Mouse (Mus musculus): Measurements from ENCODE around the gene Pipox.

Gene Pipox

DNA sequence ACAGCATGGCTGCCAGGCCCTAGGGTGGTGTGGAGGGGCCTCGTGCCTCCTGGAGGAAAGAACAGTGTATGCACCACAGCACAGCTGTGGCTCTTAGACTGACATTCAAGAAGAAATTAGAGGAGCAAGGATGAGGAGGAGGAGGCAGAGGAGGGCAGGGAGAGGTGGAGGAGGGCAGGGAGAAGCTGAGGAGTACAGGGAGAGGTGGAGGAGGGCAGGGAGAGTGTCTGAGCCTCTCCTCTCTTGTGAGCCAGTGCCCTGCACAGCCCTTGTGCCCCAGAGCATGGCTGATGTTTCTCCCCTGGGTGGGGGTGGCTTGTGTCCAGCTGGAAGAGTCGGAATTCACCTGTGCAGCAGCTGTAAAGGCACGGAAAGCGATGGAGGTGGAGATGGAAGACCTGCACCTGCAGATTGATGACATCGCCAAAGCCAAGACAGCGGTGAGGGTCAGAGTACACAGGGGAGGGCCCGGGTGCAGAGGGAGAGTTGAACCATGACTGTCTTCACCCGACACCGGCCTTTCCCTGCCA lies 46.2 kb downstream of the Pipox start:
- DNase-seq (ENCODE audit: low spot score), result no peak

DNA sequence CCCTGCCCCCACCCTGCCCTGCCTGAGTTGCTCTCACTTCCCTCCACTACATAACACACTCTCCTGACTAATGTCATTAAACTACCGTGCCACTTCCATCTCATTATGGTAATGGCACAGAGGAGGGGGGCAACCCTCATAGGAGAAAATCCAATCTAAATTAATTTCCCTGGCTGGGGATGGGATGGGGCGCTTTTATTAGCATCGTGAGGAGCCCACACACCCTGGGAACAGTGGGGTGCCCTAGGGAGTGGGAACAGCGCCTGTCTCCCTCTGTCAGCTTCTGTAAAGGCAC lies 50.0 kb downstream of the Pipox start:
- DNase-seq (ENCODE audit: low spot score), result no peak

DNA sequence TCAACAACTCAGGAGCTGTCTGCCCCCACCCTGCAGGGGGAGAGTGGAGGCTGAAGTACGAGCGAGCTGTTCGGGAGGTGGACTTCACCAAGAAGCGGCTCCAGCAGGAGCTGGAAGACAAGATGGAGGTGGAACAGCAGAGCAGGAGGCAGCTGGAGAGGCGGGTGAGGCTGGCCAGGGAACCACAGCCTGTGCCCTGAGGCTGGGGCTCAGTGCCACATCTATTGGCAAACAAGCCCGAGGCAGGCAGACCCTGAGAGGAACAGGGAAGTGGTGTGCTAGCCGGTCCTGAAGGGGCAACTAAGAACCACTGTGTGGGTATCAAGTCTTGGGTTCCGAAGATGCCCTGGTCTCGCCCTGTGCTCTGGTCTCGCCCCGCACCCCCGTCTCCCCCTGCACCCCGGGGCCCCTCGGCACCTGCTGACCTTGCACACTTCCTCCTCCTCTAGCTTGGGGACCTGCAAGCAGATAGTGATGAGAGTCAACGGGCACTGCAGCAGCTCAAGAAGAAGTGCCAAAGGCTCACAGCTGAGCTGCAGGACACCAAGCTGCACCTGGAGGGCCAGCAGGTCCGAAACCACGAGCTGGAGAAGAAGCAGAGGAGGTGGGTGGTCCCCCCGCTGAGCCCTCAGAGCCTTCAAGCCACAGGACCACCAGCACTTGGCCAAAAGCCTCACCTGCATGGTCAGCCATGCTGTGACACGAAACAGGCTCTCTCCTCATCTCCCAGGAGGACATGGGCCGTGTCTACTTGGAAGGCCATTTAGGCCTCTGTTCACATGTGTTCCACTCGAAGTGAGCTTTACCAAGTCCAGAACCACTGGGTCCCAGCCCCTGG lies 50.6 kb downstream of the Pipox start:
- no peak for DNase-seq (ENCODE audit: low spot score)

DNA sequence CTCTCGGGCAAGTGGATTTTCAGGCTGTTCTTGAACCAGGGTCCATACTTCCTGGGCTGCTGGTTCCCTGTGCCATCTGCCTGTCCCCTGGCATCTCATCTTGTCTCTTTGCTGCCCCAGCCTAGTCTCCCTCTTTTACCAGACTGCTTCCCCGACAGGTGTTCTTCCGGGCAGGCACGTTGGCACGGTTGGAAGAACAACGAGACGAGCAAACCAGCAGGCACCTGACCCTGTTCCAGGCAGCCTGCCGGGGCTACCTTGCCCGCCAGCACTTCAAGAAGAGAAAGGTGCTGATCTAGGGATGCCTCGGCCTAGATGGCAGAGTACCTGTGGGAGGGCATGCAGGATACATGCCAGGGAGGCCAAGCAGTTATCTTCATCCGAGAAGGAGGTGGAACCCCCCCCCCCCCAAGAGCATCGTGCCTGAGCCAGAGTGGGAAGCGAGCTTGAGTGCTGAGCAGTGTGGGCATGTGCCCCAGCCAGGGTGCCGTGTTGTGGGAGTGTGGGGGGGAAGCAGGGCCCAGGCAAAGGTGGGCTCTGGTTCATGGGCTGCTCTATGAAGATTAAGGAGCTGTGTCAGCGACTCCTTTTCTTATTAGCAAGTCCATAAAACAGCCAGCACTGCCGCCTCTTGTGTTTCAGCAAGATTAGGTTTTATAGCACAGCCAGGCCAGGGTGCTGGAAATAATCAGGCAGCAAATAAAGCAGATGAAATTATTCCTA lies 53.2 kb downstream of the Pipox start:
- DNase-seq (ENCODE audit: low spot score), result no peak

DNA sequence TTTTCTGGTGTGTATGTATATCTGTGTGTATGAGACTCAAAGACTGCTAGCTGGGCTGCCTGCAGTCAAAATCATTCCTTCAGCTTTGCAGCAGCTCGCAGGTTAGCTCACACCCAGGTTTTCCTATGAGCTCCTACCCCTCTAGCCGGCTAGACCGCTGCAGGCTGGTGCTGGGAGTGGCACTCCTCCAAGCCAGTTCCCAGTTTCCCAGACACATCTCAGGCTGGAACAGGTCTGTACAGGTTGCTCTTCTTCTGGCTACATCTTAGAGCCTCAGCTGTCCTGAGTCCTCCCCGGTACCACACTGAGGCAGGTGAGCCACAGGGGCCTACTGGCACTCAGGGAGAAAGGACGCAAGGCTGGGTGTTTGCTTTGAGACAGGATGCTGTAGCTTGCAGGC lies 56.0 kb downstream of the Pipox start:
- no peak for DNase-seq (ENCODE audit: low spot score)

DNA sequence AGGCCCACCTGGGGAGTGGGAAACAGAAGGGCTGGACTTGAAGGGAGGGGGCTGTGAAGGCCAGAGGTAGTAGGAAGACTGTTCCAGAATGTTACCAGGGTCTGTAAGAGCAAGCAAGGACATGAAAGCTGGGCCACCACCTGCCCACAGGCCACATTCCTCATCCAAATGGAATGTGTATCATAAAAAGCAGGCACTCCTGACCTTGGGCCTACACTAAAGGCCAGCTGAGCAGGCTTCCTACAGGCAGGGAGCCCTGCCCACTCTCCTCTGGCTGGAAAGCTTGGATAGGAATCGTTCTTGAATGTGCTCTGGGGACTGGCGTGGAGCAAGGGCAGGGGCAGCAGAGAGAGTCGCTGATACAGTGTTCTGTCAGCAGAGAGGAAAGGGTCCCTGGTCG lies 57.1 kb downstream of the Pipox start:
- no peak for DNase-seq (ENCODE audit: low spot score)

DNA sequence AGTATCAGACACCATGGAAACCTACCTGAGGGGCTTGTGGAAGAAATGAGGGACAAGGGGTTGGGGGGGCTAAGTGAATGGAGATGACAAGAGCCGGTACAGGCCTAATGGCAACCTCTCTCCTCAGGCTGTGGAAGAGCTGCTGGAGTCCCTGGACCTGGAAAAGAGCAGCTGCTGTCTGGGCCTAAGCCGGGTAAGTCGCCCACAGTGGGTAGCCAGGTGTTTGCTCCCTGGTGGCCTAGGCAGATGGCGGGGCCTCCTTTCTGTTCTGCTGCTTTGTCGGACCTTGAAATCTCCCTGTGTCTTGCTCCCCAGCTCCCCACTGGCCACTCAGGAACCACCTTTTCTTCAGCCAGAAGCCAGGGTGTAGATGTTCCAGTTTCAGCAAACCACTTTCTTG lies 57.6 kb downstream of the Pipox start:
- no peak for DNase-seq (ENCODE audit: low spot score)

DNA sequence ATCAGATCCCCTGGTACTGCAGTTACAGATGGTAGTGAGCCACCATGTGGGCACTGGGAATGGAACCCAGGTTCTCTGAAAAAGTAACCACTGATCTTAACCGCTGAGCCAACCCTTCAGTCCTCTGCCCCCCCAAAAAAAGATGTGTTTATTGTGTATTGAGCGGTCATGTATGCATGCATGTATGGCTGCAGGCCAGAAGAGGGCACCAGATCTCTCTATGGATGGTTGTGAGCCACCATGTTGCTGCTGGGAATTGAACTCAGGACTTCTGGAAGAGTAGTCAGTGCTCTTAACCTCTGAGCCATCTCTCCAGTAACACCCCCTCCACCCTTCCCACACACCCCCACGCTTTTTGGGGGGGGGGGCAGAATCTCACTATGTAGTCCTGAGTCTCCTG lies 58.8 kb downstream of the Pipox start:
- DNase-seq (ENCODE audit: low spot score), result no peak

DNA sequence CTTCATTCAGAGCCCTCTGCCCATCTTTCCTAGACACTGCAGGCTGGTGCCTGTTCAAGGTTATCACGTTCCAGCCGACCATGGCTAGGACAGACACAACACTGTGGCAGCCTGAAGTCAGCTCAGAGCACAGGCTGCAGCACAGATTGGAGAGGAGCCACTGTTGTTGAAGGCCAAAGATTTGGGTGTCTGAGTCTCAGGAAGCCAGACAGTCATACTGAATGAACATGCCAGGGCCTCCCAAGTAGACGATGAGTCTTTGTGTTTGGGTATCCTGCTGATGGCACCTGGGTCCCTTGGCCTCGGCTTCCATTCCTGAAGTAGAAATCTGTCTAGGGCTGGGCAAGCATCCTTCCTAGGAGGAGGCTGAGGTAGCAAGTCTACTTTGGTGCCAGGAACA lies 61.4 kb downstream of the Pipox start:
- no peak for DNase-seq (ENCODE audit: low spot score)

DNA sequence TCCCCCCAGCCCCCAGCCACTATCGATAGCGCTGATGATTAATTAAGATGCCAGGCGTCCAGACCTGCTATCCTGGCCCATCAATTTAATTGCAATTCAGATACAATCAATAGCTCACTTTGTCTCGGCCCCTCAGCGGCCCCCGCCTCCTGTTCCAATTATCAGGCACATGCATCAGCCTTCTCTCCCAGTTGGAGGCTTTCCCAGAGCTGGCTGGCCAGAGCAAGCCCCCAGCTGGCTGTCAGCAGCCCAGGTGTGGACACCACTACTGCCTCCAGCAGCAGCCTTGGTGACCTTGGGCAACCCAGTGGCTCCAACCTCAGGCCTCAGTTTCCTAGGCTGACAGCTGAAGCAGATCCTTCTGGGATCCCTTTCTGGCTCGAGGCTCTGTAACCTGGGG lies 63.0 kb downstream of the Pipox start:
- DNase-seq (ENCODE audit: low spot score), result no peak

Data from adipocyte (in vitro differentiated cells).